Mouse (Mus musculus): Measurements from ENCODE around the gene Gm4491. TPM values are rescaled to one million over a fixed set of nuclear protein-coding genes. Genes with fewer than 3 reads are reported as not detected.

Gm4491 gene
- polyA plus RNA-seq (2017; shearing (Covaris generic)): not detected

- no peak for ATAC-seq
Measured at GRCm38 (mm10) chr14:57115823-57116544, at the start of gene Gm4491. Gm4491 (minus strand) TSS chr14:57115883.

- ATAC-seq: no peak
Measured at GRCm38 (mm10) chr14:57161833-57162232, 46.1 kb upstream of the Gm4491 start.

GRCm38 (mm10) chr14:57161201-57161600 is 45.5 kb upstream of the Gm4491 start:
- no peak for ATAC-seq

- ATAC-seq: no peak
Measured at GRCm38 (mm10) chr14:57154916-57155315, 39.2 kb upstream of the Gm4491 start.

GRCm38 (mm10) chr14:57145741-57146140 is 30.1 kb upstream of the Gm4491 start:
- ATAC-seq: no peak

- ATAC-seq: no peak
Measured at GRCm38 (mm10) chr14:57135265-57135664, 19.6 kb upstream of the Gm4491 start.

- no peak for ATAC-seq
Measured at GRCm38 (mm10) chr14:57133161-57133661, 17.5 kb upstream of the Gm4491 start, which contains the start of gene Gjb6. Gjb6 (minus strand) TSS chr14:57133611.

- ATAC-seq: no peak
Measured at GRCm38 (mm10) chr14:57127383-57127782, 11.7 kb upstream of the Gm4491 start.

GRCm38 (mm10) chr14:57122295-57122694 is 6.6 kb upstream of the Gm4491 start:
- ATAC-seq: no peak

- ATAC-seq: no peak
Measured at GRCm38 (mm10) chr14:57109194-57109593, 6.5 kb downstream of the Gm4491 start.

- ATAC-seq: no peak
Measured at GRCm38 (mm10) chr14:57107916-57108315, 7.8 kb downstream of the Gm4491 start.

GRCm38 (mm10) chr14:57107091-57107490 is 8.6 kb downstream of the Gm4491 start:
- no peak for ATAC-seq

- no peak for ATAC-seq
Measured at GRCm38 (mm10) chr14:57105721-57106120, 10.0 kb downstream of the Gm4491 start.

- ATAC-seq: no peak
Measured at GRCm38 (mm10) chr14:57105111-57105510, 10.6 kb downstream of the Gm4491 start.

GRCm38 (mm10) chr14:57104106-57105023 is 11.3 kb downstream of the Gm4491 start, which contains the start of gene Gjb2:
Gjb2 (minus strand) TSS chr14:57104702.
- peak; percentile 38 for ATAC-seq

- ATAC-seq: peak; percentile 60
Measured at GRCm38 (mm10) chr14:57103711-57104105, 12.0 kb downstream of the Gm4491 start.

- no peak for ATAC-seq
Measured at GRCm38 (mm10) chr14:57103121-57103520, 12.6 kb downstream of the Gm4491 start.

GRCm38 (mm10) chr14:57101623-57102022 is 14.1 kb downstream of the Gm4491 start:
- ATAC-seq: no peak

GRCm38 (mm10) chr14:57095855-57096254 is 19.8 kb downstream of the Gm4491 start:
- ATAC-seq: no peak

- ATAC-seq: peak; percentile 64
Measured at GRCm38 (mm10) chr14:57093029-57093428, 22.7 kb downstream of the Gm4491 start.

GRCm38 (mm10) chr14:57090001-57090400 is 25.7 kb downstream of the Gm4491 start:
- no peak for ATAC-seq

GRCm38 (mm10) chr14:57089107-57089506 is 26.6 kb downstream of the Gm4491 start:
- no peak for ATAC-seq

- no peak for ATAC-seq
Measured at GRCm38 (mm10) chr14:57084180-57084668, 31.5 kb downstream of the Gm4491 start.

Data from inflammation-experienced regulatory T-cells, adult 6 months (primary cell).